Mouse (Mus musculus) neural tube, embryonic 12.5 days (tissue): ENCODE results near the gene Lyrm2. TPM values are rescaled to one million over a fixed set of nuclear protein-coding genes. Genes with fewer than 3 reads are reported as not detected.
A peak's percentile ranks its signal among the peaks of the same experiment; 100 is the strongest.

ENCODE experiments used
- ATAC-seq: fragments of 200-750 bp; cut with Nextera tagmentation; 2 replicates; pipeline ENCODE4 v1.8.0; 2017; ENCODE audit warnings: low read depth, mild to moderate bottlenecking, moderate TSS enrichment, moderate library complexity; ENCODE audit not compliant: low FRiP score
- H3K27ac ChIP-seq: fragments of 300-500 bp; sonication (generic); 2 replicates; pipeline ENCODE4 v1.5.1; 2016
- H3K27me3 ChIP-seq: fragments of 300-500 bp; sonication (generic); replicated peaks from 2 replicates; pipeline ENCODE4 v1.6.1; 2016; ENCODE audit warnings: mild to moderate bottlenecking
- H3K36me3 ChIP-seq: fragments of 300-500 bp; sonication (generic); 2 replicates; pipeline ENCODE4 v1.6.1; 2016; ENCODE audit warnings: mild to moderate bottlenecking
- H3K4me1 ChIP-seq: fragments of 300-500 bp; sonication (generic); 2 replicates; pipeline ENCODE4 v1.6.1; 2016
- H3K4me2 ChIP-seq: fragments of 300-500 bp; sonication (generic); replicated peaks from 2 replicates; pipeline ENCODE4 v1.6.1; 2016; ENCODE audit warnings: mild to moderate bottlenecking
- H3K4me3 ChIP-seq: fragments of 300-500 bp; sonication (generic); 2 replicates; pipeline ENCODE4 v1.5.1; 2016
- H3K9ac ChIP-seq: fragments of 300-500 bp; sonication (generic); 2 replicates; pipeline ENCODE4 v1.6.1; 2016; ENCODE audit warnings: mild to moderate bottlenecking
- H3K9me3 ChIP-seq: fragments of 300-500 bp; sonication (generic); 2 replicates; pipeline ENCODE4 v1.6.1; 2016; ENCODE audit warnings: mild to moderate bottlenecking
- WGBS: fragments of 180-500 bp; shearing (Covaris S2); methylation state at CpG from one replicate; pipeline ENCODE4 v1.1.7; 2016; 5-methylcytosine and 5-hydroxymethylcytosine counted together
- polyA plus RNA-seq: library from polyadenylated mRNA; unstranded; fragments of >200 nt; fragmentation: Nextera tagmentation; extraction: Ambion mirVana; gene quantifications from 2 replicates; pipeline ENCODE4 v1.2.1, GENCODE M21; 2016

Gene Lyrm2
- polyA plus RNA-seq, 1 experiment from 2014 or later, result 160 TPM

DNA sequence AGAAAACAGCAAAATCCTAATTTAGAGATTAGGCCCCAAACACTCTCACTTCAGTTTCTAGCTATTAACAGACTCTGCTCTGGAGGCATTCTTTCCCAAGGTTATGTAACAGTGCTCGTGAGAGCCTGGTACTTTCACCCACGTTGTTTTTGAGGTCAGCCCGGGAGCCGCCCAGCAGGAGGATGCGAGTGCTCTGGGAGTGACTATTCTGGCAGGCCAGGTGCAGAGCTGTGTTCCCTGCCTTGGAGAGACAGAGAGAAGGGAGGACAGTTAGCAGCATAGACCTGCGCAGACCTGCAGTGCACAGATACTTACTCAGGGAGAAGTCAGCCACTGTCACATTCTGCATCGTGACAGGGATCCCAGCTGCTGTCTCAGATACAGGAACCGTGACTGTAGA, 24.2 kb downstream of the Lyrm2 start:
- no peak for ATAC-seq
- H3K27me3 ChIP-seq, result no peaks in the 10 kb centered on the region
- H3K27ac ChIP-seq, result no peak overlapping the region
- 0 out of 2 replicates have a peak, but pooled peaks cover 2% of the 10 kb centered on the region for H3K4me1 ChIP-seq
- no peaks in the 10 kb centered on the region for H3K9me3 ChIP-seq
- H3K4me3 ChIP-seq, result no peak overlapping the region
- 57% methylated on average over 8 of the region's 8 CpGs for WGBS
- no peak overlapping the region for H3K4me2 ChIP-seq
- H3K36me3 ChIP-seq, result peaks cover 23% of the 10 kb centered on the region
- no peak overlapping the region for H3K9ac ChIP-seq

DNA sequence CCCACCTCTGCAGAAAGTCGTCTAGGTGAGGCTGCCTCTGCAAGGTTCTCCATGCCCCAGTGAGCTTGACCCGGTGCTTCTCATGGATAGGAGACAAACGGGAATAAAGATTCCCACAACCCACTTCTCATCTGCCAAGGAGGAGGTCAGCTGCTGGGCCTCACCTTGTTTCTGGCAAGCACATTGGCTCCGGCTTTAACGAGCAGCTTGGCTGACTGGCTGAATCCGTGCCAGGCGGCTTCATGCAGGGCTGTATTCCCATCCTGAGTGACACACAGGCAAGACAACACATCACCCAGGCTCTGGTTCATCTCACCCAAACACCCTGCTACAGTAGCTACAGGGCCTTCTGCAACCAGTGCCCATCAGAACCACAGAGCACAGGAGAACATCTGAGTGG, 26.9 kb downstream of the Lyrm2 start:
- no peak overlapping the region for H3K27ac ChIP-seq
- 0 out of 2 replicates have a peak, but pooled peaks cover 2% of the 10 kb centered on the region for H3K4me1 ChIP-seq
- 62% methylated on average over 7 of the region's 7 CpGs for WGBS
- no peaks in the 10 kb centered on the region for H3K9me3 ChIP-seq
- ATAC-seq, result no peak
- H3K9ac ChIP-seq, result no peak overlapping the region
- H3K27me3 ChIP-seq, result no peaks in the 10 kb centered on the region
- no peak overlapping the region for H3K4me3 ChIP-seq
- H3K4me2 ChIP-seq, result no peak overlapping the region
- peaks cover 8% of the 10 kb centered on the region for H3K36me3 ChIP-seq

DNA sequence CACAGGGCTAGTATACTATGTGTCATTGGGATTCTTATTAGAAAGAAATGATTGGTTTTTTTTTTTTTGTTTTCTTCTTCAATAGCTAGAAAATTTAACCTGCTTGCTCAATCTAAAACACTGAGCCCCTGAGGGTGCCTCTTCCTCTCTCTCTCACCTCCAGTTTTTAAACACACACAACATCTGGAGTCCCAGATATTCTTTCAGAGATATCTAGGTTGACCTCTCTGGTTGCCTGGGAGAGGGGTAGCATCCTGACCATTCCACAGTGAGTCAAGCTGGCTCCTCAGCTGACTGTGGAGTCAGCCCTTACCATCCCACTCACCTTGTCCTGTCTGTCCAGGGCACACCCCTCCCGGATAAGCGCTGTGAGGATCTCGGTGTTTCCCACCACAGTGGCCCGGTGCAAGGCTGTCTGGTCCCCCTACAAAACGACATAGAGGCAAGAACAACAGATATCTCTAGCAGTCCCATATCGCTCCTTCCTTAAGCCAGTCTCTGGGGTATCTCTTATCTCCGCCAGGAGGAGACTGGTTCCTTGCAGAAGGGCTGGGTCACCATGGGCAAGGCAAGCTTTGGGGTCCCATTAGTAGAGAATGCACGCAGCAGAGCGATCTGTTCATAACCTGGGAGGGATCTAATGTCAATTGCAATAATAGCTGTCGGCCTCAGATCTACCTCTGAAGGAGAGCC, 28.5 kb downstream of the Lyrm2 start:
- H3K4me2 ChIP-seq, result no peak overlapping the region
- no peak overlapping the region for H3K27ac ChIP-seq
- H3K36me3 ChIP-seq, result no peaks in the 10 kb centered on the region
- no peak for ATAC-seq
- H3K9me3 ChIP-seq, result no peaks in the 10 kb centered on the region
- no peak overlapping the region for H3K4me3 ChIP-seq
- no peak overlapping the region for H3K9ac ChIP-seq
- 89% methylated on average over 10 of the region's 10 CpGs for WGBS
- no peaks in the 10 kb centered on the region for H3K27me3 ChIP-seq
- H3K4me1 ChIP-seq, result peaks cover 2% of the 10 kb centered on the region; the same call in 1 of the 2 replicates

DNA sequence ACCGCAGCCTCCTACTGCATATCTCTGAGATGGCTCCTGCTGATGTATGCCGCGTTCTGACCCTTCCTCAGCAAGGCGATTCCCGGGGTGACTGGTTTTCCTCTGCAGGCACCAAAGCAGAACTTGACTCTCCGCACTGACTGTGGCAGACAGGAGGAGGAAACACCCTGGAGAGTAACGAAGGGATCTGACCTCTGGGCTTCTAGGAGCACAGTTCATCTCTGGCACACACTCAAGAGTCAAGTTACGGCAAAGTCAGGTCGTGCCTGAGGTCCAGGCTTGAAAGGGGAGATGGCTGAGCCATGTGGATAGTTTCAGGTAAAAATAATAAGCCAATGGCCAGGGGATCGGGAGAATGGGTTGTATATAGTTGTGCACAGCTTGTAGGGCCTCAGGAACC, 29.3 kb downstream of the Lyrm2 start:
- no peak overlapping the region for H3K9ac ChIP-seq
- ATAC-seq, result no peak

DNA sequence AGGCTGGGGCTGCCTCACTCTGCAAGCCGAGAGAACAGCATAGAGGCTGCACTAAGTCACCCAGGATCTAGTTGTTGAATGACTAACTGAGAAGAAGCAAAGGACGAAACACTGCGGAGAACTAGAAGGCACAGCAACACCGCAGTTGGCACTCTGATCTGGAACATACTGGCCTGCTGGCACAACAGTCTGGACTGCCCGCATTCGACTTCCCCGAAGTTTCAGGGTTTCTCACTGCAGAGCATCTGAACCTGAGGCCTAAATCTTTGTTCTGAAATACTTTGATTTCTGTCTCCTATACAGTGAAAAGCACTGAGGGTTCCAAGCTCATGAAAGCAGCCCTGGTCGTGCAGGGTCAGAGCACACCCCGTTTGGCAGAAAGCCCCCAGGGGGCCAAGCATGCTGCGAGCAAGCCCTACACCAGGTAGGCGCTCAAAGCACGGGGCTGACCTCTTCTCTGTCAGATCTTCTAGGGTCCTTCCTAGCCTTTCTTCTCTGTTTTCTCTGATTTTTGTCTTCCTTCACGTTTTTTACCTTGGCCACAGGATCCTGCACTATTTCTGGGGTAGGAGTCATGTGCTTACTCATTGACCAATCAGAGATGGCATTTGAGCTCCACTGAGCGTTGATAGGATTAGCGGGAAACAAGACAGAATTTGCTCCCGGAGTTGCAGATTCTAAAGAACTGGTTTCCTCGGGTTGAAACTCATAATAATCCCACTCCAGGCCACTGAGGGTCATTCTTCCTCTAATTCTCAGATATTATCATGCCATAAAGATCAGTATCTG, 33.6 kb downstream of the Lyrm2 start:
- no peaks in the 10 kb centered on the region for H3K36me3 ChIP-seq
- 55% methylated on average over 17 of the region's 17 CpGs for WGBS
- peak overlapping the region; percentile 55 for H3K4me2 ChIP-seq
- H3K27ac ChIP-seq, result no peak overlapping the region
- H3K4me1 ChIP-seq, result no peaks in the 10 kb centered on the region; the same call in none of the 2 replicates
- H3K9ac ChIP-seq, result no peak overlapping the region
- H3K27me3 ChIP-seq, result no peaks in the 10 kb centered on the region
- no peaks in the 10 kb centered on the region for H3K9me3 ChIP-seq
- peak overlapping the region; percentile 26 for H3K4me3 ChIP-seq
- ATAC-seq, result 0 out of 2 replicates have a peak, but pooled peaks have one; percentile 11

More for the DNA sequence above, 29.3 kb downstream of the Lyrm2 start:
- no peak overlapping the region for H3K27ac ChIP-seq
- H3K36me3 ChIP-seq, result no peaks in the 10 kb centered on the region
- H3K4me1 ChIP-seq, result peaks cover 2% of the 10 kb centered on the region; the same call in 1 of the 2 replicates
- 69% methylated on average over 10 of the region's 10 CpGs for WGBS
- no peaks in the 10 kb centered on the region for H3K9me3 ChIP-seq
- H3K4me2 ChIP-seq, result no peak overlapping the region
- no peak overlapping the region for H3K4me3 ChIP-seq
- H3K27me3 ChIP-seq, result no peaks in the 10 kb centered on the region

DNA sequence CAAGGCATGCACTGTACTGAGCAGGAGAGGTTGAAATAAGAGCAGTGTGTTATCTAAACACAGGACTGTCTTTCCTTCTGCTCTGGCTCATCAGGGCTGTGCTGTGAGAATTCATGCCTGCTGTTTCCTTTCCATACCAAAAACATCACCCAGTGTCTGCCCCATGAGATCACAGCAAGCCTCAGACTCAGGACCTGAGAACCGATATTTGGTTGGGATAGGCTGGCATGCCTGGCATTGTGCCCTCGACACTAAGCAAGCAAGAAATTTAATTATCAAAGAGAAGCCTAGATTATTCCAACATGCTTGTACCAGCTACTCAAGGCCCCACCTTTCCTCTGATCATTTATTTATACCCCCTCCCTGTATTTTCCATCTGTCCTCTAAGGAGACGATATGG, 34.5 kb downstream of the Lyrm2 start:
- no peak overlapping the region for H3K4me2 ChIP-seq
- H3K9me3 ChIP-seq, result 0 out of 2 replicates have a peak, but pooled peaks cover 1% of the 10 kb centered on the region
- H3K27ac ChIP-seq, result no peak overlapping the region
- 91% methylated on average over 3 of the region's 3 CpGs for WGBS
- H3K27me3 ChIP-seq, result no peaks in the 10 kb centered on the region
- H3K4me3 ChIP-seq, result no peak overlapping the region
- no peak for ATAC-seq
- H3K9ac ChIP-seq, result no peak overlapping the region
- H3K36me3 ChIP-seq, result no peaks in the 10 kb centered on the region
- no peaks in the 10 kb centered on the region; the same call in none of the 2 replicates for H3K4me1 ChIP-seq

DNA sequence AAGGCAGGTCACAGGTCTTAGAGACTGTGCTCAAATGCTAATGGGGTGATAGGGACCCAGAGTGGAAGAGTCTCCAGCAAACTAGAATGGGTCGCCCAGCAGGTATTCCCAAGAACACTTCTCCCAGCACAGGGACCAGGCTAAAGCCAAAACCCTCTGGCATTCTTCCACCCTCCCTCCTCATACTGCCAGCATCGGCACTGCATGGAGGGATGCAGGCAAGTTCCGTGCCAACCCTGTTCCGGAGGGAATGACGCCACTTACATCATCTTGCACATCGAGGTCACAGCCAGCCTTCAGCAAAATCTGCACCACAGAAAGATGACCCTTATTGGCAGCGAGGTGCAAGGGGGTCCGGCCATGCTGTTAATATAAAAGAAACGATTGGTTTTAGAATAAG, 36.0 kb downstream of the Lyrm2 start:
- H3K4me3 ChIP-seq, result no peak overlapping the region
- no peaks in the 10 kb centered on the region for H3K36me3 ChIP-seq
- H3K4me1 ChIP-seq, result no peaks in the 10 kb centered on the region; the same call in none of the 2 replicates
- H3K9ac ChIP-seq, result no peak overlapping the region
- H3K9me3 ChIP-seq, result 0 out of 2 replicates have a peak, but pooled peaks cover 5% of the 10 kb centered on the region
- no peak overlapping the region for H3K27ac ChIP-seq
- H3K27me3 ChIP-seq, result no peaks in the 10 kb centered on the region
- ATAC-seq, result no peak
- no peak overlapping the region for H3K4me2 ChIP-seq
- WGBS, result 92% methylated on average over 9 of the region's 9 CpGs

DNA sequence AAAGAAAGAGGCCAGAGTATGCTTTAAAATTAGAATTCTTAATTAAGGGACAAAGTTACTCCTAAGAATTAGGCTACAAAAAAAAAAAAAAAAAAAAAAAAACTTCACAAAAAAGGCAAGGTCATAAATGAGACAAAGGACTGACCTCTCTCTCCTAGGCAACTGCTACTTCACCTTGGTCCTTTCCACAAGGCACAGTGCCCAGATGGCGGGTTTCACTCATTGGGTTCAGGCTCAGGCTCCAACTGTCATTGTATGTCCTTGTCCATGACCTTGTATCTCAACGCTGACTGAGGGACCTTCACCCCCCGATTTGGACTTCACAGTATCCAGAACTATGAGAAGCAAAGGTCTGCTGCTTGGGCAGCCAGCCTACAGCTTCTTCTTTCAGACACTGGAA, 38.3 kb downstream of the Lyrm2 start:
- Histone ChIP-seq H3K36me3 (no peaks in the 10 kb centered on the region), H3K9me3 (0 out of 2 replicates have a peak, but pooled peaks cover 5% of the 10 kb centered on the region), H3K4me3 (no peak overlapping the region), H3K4me2 (no peak overlapping the region), H3K4me1 (no peaks in the 10 kb centered on the region; the same call in none of the 2 replicates), H3K27me3 (no peaks in the 10 kb centered on the region), H3K9ac (no peak overlapping the region), H3K27ac (no peak overlapping the region)
- 58% methylated on average over 3 of the region's 3 CpGs for WGBS
- ATAC-seq, result no peak; the same call in 1 of the 2 replicates

Other genes with a start within 250 kb of the Lyrm2 start
- gene Gja10, start 197.5 kb upstream of the Lyrm2 start, polyA plus RNA-seq, result 0.14 TPM in 2 replicates
- 45.4 and 52.3 TPM in 2 replicates for gene Casp8ap2, start 184.8 kb upstream of the Lyrm2 start, polyA plus RNA-seq
- 15.1 and 15.6 TPM in 2 replicates for gene Mdn1, start 143.1 kb upstream of the Lyrm2 start, polyA plus RNA-seq
- 23.4 and 26.5 TPM in 2 replicates for gene Ankrd6, start 150.6 kb downstream of the Lyrm2 start, polyA plus RNA-seq
- 41.0 and 42.8 TPM in 2 replicates for gene Rragd, start 182.8 kb downstream of the Lyrm2 start, polyA plus RNA-seq
- gene Ube2j1, start 231.2 kb downstream of the Lyrm2 start, polyA plus RNA-seq, result 55.9 and 60.8 TPM in 2 replicates